Mouse (Mus musculus) left cerebral cortex, postnatal 10 days (tissue): ENCODE results near the gene H2-Aa. TPM values are rescaled to one million over a fixed set of nuclear protein-coding genes. Genes with fewer than 3 reads are reported as not detected.

Experiments
- DNase-seq, 2 experiments: peaks; one replicate each; pipeline ENCODE4 v3.0.0; 2021 to 2022; ENCODE audit warnings: low spot score in 2 of 2, mixed read lengths in 1 of 2; ENCODE audit errors: extremely low spot score in 1 of 2
- intact Hi-C: fragments of 180-260 bp; cut with DNase I; formaldehyde crosslinking; loops from one replicate; pipeline ENCODE4 v1.15.1; 2025
- total RNA-seq, 2 experiments: library from RNA; stranded (reverse); gene quantifications; 2 replicates each; pipeline ENCODE4 v1.2.3; 2021

H2-Aa gene
- total RNA-seq, 2 experiments from 2014 or later, result 0.71 TPM

GRCm38 (mm10) chr17:34301670-34302190, 14.1 kb upstream of the H2-Aa start:
- DNase-seq, result no peak
- intact Hi-C loops, result no loop called here

GRCm38 (mm10) chr17:34300691-34301566, 13.3 kb upstream of the H2-Aa start:
- DNase-seq, result no peak
- intact Hi-C loops, result no loop called here

DNA sequence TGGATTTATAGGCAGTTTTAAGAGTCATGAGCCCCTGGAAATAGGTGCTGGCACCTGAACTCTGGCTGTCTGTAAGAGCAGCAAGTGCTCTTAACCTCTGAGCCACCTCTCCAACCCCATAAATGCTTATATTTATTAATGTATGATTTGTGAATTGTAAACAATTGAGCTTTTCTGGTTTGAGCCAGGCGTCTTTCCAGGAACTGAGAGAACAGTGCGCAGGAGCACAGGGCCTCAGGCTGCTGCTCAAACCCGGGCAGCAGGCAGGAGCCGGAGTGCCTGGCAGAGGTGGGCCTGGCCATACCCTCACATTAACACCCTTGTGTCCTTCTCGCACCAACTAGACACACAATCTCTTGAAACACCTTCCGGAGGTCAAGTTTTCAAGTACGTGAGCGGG, 12.4 kb upstream of the H2-Aa start:
- intact Hi-C loops, result no loop called here

GRCm38 (mm10) chr17:34299356-34299755, 11.7 kb upstream of the H2-Aa start:
- intact Hi-C loops, result no loop called here
- no peak for DNase-seq

More for the DNA sequence above, 12.4 kb upstream of the H2-Aa start:
- no peak for DNase-seq

DNA sequence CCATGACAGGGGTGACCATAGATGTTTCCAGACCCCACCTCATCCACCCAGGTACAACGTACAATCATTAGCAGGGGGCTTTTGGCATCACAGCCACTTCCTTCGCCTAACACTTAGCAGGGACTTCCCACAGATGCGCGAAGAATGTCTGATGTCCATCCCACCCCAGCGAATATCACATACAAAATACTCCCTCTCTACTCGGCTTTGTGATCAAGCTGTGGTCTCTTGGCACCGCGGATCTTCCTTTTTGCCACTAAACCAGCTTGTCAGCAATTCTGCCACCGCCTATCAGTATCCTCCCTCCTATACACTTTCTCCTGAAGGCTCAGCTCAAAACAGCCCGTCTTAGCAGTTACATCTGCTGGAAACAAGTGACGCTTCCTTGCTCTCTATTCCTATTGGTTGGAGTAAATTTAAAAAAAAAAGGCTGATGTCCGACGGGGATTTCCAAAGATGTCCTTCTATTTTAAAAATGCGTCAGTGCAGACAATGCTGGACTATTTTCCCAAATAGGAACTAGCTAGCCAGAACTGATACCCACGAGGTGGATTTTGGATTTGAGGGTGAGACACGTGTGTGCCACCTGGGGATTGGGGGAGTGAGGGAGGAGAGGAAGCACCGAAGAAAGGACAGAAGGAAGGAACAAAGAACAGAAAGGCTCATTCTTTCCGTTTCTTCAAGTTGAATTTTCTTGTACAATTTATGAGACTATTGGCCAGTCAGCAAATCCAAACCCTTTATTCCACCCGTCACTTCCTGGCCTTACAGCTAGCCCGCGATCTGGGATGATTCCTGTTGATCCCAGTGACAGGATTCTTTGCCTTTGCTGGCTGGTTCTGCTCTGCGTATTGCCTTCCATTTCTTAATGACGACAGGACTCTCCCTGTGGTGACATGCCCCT, 8.5 kb upstream of the H2-Aa start:
- intact Hi-C loops, result no loop called here
- DNase-seq, result peak in 1 of 2 experiments; percentile 79

DNA sequence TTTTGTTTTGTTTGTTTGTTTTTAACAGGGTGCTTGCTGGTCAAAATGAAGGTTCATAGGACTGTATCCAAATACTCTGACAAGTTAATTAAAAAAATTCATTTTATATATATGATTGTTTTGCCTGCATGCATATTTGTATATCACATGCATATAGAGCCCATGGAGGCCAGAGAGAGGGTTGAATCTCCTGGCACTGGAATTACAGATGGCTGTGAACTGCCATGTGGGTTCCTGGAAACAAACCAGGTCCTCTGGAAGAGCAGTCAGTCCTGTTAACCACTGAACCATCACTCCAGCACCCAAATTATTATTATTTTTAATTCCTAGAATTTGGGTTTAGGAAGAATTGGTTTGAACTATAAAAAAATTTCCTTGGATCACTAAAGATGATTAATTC, 7.7 kb upstream of the H2-Aa start:
- intact Hi-C loops, result no loop called here
- no peak for DNase-seq

- DNase-seq, result no peak
- intact Hi-C loops, result no loop called here
Measured at GRCm38 (mm10) chr17:34294249-34294648, 6.6 kb upstream of the H2-Aa start.

- intact Hi-C loops, result no loop called here
- DNase-seq, result no peak
Measured at GRCm38 (mm10) chr17:34293533-34293932, 5.9 kb upstream of the H2-Aa start.

GRCm38 (mm10) chr17:34292570-34292969, 4.9 kb upstream of the H2-Aa start:
- intact Hi-C loops, result no loop called here
- no peak for DNase-seq

GRCm38 (mm10) chr17:34291609-34292008, 4.0 kb upstream of the H2-Aa start:
- peak; percentile 77 to 83 for DNase-seq
- intact Hi-C loops, result no loop called here

DNA sequence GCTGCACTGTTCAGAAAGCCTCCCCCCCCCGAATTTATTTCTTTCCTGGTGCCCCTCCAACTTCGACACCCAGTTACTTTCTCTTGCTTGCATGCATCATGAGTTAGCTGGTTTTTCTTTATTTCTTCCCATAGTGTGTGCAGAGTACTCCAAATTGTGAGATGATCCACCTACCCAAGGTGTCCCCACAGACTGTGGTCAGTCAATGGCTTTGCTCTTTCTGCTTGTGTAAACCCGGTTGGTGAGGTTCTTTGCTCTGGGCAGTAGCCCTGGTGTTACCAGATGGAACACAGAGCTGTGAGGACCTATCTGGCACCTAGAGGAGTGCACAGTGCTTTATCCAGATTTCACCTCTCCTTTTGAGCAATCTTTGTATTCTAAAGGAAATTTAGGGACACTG, 508 bp upstream of the H2-Aa start:
- no peak for DNase-seq
- intact Hi-C loops, result no loop called here

- intact Hi-C loops, result no loop called here
- no peak for DNase-seq
Measured at GRCm38 (mm10) chr17:34286999-34287398, 624 bp downstream of the H2-Aa start.

GRCm38 (mm10) chr17:34286501-34286900, 1.1 kb downstream of the H2-Aa start:
- DNase-seq, result no peak
- intact Hi-C loops, result no loop called here

- intact Hi-C loops, result no loop called here
- DNase-seq, result no peak
Measured at GRCm38 (mm10) chr17:34285848-34286247, 1.8 kb downstream of the H2-Aa start.

- no peak for DNase-seq
- intact Hi-C loops, result no loop called here
Measured at GRCm38 (mm10) chr17:34285371-34285770, 2.3 kb downstream of the H2-Aa start.

- DNase-seq, result no peak
- intact Hi-C loops, result no loop called here
Measured at GRCm38 (mm10) chr17:34281836-34282235, 5.8 kb downstream of the H2-Aa start.

DNA sequence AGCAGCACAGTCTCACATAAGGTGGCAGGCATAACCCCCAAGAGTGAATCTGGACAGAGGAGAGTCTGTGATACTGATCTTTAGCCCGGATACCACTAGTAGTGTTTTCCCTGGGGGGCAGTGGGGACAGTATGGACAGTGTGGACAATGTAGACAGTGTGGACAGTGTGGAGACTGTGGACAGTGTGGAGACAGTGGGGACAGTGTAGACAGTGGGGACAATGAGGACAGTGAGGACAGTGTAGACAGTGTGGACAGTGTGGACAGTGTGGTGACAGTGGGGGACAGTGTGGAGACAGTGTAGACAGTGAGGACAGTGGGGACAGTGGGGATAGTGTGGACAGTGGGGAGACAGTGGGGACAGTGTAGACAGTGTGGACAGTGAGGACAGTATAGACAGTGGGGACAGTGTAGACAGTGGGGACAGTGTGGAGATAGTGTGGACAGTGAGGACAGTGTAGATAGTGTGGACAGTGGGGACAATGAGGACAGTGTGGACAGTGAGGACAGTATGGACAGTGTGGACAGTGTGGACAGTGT, 7.1 kb downstream of the H2-Aa start:
- intact Hi-C loops, result no loop called here

DNA sequence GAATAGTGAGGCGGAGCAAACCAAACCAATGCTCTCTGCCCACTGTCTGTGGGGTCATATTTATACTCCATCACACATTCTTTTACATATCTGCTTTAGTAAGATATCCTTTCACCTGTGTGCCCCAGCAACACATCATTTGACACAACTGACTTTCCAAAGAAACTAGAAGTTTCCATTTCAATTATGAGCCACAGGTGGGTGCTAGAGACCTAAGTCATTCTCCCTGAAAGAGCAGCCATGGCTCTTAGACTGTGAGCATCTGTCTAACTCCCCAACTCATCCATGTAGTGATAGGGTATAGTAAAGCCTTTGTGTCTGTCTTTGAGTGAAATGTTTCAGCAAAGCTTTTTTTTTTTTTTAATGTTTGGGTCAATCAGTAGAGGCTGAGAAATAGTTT, 15.5 kb downstream of the H2-Aa start:
- DNase-seq, result no peak
- intact Hi-C loops, result no loop called here

More for the DNA sequence above, 7.1 kb downstream of the H2-Aa start:
- DNase-seq, result no peak

DNA sequence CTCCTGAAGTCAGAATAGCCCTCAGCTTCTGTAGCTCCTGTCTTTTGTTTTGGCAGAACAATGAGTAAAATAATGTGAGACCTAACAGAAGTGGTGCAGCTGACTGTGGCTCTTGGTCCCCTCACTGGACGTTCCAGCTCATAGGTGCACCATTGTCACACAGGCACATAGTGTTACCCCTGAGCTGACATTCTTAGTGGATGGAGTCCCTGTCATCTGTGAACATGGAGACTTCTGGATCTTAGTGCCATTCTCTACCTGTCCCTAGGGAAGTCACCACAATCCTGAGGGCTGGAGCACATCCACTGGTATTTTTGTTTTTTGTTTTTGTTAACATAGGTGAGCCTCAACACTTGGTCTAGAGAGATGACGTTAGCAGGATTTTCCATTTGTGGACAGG, 16.7 kb downstream of the H2-Aa start:
- intact Hi-C loops, result no loop called here
- DNase-seq, result no peak
